Mouse (Mus musculus) testis, postnatal 10 days (tissue): ENCODE measurements at regions not wholly inside any gene's neighbourhood (a gene's known extent, or its start where the extent isn't known, plus 50 kb on each side); places are given as distances from the start of the nearest gene placed in this dataset.

Source experiments
- DNase-seq: peaks from one replicate; pipeline ENCODE4 v3.0.0; 2021; ENCODE audit warnings: low spot score

DNA sequence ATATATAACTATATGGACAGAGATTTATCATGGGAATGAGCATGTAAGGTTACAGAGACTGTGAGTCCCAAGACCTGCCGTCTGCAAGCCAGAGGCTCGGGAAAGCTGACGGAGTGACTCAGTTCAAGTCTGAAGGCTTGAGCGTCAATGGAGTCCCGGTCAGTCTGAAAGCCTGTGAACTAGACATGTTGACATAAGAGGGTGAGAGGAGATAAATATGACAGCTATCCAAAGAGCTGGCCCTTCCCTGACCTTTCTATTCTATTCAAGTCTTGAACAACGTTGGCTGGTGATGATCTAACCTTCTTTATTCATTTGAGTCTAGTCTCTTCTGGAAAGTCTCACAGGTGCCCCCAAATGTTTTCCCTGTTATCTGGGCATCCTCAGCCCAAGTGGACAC lies 223.8 kb upstream of the Zfp637 start:
- DNase-seq = no peak

GRCm38 (mm10) chr6:117617951-117618350 lies 223.0 kb upstream of the Zfp637 start:
- no peak for DNase-seq

DNA sequence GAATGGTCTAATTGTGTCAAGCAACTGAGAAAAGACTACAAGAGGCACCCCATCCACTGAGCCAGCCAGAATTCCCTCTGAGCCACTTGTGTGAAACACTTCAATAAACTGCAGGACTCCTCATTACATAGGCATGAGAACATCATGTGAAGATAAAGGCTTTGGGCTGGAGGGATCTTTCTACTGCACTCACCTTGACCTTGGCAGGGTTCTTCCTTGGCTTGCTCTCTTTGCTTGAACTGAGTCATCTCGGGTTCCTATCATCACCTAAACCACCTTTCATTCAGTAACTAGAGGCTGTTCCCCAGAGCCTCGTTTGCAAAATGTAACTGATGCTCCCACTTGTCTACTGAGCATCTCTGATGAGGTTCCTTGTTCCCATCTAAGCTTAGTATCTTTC lies 221.4 kb upstream of the Zfp637 start:
- DNase-seq = no peak

GRCm38 (mm10) chr6:117622446-117622845 lies 218.5 kb upstream of the Zfp637 start:
- DNase-seq = no peak

DNA sequence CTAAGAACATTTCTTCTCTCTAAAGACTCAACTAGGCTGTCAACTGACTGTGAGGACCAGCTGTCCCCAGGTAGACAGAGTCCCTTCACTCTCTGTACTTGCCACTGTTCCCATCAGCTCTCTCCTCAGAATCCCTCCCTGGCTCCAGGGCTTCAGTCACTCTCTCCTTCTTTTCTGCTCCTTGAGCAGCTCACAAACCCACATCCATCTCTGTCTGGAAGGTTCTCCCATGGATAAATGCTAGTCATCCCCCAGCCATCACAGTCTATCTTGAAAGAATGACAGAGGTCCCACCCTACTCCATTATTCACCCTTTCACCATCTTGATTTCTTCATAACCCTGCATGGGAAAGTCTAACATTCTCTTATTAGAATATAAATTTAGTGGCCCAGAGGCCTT lies 218.0 kb upstream of the Zfp637 start:
- no peak for DNase-seq

- DNase-seq = no peak
These were observed 215.3 kb upstream of the Zfp637 start for GRCm38 (mm10) chr6:117625716-117626115.

GRCm38 (mm10) chr6:117627461-117627860 lies 213.5 kb upstream of the Zfp637 start:
- DNase-seq = no peak

DNA sequence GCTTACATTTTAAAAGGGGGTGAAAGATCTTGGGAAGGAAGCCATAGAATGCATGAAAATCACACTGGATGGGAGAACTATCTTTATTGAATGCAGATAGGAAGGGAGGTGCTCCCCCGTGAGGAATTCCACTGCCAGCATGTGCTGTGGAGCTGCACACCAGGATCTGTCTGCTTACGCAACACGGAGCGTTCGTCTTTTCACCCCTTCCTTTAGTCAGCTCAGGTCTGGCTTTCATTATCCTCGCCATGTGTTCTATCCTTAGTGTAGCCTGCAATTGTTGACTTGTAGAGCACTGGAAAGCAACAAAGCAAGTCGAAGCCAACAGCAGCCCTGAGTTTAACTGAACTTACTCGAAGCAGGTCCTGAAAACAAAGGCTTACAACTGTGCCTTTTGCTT lies 194.4 kb upstream of the Zfp637 start:
- DNase-seq = no peak

- DNase-seq = no peak
These were observed 190.4 kb upstream of the Zfp637 start for GRCm38 (mm10) chr6:117650541-117650940.

GRCm38 (mm10) chr6:117651551-117651950 lies 189.4 kb upstream of the Zfp637 start:
- no peak for DNase-seq

DNA sequence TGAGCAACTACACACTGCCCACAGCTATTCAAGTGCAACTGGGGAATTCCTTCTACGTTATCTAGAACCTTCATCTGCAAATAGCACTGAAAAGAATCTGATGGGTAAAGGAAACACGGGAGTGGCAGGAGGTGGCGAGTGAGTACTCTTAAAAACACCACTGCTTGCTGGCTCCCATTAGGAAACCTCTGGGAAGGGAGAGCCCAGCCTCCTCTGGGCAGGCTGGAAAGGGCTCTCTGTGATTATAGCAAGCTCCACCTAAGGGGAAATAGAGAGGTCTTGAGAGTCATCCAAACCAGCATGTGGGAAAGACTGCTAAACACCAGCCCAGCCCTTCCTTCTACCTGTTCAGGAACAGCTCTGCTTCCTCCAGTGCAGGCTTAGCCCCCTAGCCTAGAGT lies 189.0 kb upstream of the Zfp637 start:
- no peak for DNase-seq

GRCm38 (mm10) chr6:117652917-117653316 lies 188.1 kb upstream of the Zfp637 start:
- no peak for DNase-seq

DNA sequence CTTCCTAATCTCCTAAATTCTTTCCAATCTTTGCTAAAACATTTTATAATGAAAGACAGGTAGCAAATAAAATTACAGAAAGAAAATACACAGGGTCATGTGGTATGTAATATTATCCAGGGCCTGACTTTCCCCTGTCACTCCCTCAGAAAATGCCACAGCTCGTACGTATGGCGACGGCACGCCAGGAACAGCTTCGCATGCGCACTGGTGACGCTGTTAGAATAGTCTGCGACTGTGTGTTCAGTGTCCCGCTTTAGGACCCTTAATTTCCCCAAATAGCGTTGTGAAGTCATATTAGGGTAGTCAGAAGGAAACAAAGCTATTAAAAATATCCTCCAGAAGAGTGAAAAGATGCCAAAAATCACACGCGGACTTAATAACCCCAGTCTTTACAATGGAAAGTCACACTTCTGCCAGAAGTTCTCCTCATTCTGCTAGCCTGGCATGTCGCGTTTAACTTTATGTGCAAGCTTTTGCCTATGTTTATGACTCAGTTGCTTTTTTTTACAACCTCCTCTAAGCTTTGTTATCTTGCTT lies 187.0 kb upstream of the Zfp637 start:
- no peak for DNase-seq

GRCm38 (mm10) chr6:117655986-117656385 lies 185.0 kb upstream of the Zfp637 start:
- no peak for DNase-seq

DNA sequence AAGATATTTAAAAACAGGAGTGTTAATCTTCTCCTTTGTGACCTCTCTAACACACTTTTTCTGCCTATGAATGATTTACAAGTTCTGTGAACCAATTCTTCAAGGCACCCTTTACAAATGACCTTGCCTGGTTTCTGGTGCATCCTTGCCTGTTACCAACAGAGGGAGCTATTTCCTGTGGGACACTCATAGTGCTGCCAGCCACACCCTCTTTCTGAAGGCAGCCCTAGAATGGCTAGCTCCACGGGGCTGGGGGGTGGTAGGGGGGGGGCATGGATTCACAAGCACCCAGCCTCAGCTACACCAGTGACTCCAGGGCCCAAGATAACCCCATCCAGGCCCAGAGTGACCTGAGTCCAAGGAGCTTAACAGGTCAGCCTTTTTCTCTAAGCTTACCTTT lies 180.4 kb upstream of the Zfp637 start:
- no peak for DNase-seq

DNA sequence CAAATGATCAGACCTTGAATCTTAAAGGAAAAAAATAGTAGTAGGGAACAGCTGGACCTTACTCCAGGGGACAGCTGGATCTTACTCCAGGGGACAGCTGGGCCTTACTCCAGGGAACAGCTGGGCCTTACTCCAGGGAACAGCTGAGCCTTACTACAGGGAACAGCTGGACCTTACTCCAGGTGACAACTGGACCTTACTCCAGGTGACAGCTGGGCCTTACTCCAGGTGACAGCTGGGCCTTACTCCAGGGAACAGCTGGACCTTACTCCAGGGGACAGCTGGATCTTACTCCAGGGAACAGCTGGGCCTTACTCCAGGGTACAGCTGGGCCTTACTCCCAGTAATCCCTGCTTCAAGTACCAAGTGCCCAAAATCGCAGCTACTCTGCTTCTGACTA lies 178.3 kb upstream of the Zfp637 start:
- no peak for DNase-seq

DNA sequence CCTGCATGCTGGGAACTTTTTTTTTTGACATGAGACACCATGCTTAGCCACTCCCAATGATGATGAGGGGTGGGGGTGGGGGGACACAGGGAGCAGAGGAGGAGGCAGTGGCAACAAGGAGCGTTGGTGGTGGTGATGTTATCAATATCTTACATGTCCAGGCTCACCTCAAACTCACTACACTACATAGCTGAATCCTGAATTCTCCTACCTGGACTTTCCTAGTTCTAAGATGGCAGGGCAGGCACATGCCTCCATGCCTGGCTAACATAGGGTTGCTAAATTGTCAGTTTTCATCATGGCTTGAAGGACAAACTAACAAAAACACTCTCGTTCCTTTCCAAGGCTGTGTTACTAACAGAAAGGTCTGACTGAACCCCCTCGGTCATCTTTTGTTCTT lies 170.6 kb upstream of the Zfp637 start:
- no peak for DNase-seq

DNA sequence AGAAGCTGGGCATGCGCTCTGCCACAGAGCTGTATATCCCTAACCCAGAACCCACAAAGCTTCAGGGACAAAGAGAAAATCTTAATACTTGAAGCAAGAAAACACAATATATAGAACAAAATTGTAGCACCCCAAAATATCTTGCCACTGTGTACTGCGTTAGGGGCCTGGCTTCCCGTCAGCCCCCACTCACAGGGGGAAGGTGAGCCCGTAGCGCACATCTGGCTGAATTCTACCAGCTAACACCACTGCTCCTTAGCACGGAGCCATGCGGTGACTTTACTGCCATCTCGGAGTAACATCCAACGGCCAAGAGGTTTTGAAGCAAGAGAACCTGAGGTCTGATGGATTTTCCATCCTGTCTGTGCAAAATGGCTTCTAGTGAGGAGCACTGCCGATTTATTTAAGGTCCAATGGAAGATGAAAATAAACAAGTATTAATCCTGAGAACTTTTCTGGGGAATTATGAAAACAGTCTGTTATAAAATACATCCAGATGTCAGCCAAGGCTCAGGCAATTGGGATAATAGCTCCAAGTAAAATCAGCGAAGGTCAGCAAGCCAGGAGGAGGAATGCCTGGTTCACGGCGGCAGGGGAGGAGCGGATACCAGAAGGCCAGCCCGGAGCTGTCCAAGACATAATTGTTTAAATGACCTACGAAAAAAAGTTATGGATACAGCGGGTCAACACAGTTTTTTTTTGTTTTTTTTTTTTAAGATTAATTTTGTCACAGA lies 170.0 kb upstream of the Zfp637 start:
- no peak for DNase-seq

GRCm38 (mm10) chr6:117675059-117675800 lies 165.8 kb upstream of the Zfp637 start:
- peak; percentile 64 for DNase-seq

- DNase-seq = no peak
These were observed 164.7 kb upstream of the Zfp637 start for GRCm38 (mm10) chr6:117676064-117676821.

- no peak for DNase-seq
These were observed 163.9 kb upstream of the Zfp637 start for GRCm38 (mm10) chr6:117677062-117677461.

DNA sequence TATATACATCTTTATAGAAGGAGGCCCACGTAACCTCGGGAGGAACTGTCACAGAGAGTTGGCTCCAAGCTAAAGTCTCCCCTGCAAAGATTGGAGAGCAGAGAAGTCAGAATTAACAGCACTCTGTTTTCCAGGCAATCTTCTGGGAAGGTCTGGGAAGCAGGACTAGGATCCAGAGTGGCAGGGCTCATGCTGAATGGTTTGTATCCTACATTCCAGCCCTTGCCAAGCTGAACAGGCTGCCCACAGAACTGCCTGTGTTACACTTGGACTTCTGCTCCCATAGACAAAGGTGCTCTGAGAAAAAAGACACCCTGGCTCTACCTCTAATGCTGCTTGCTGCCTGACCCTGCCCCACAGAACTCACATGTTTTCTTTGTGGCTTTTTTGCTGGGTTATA lies 163.2 kb upstream of the Zfp637 start:
- DNase-seq = no peak

DNA sequence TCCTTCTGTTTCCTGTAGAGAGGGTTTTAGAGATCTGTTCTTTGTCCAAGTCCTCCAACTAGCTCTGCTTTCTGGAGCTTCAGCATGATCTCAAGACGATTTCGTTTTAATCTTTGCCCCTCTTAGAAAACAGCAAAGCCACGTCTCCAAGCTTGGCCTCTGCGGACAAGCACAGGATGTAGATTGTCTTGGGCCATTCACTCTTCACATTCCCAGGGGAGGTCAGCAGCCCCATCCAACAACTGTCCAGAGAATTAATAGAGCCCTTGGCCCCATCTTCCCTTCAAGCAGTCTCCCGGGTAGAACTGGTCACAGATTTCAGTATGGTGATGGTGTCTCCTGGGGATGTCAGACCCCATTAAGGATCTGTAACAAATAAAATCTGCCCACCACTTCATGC lies 162.7 kb upstream of the Zfp637 start:
- no peak for DNase-seq
